Mouse (Mus musculus): ENCODE results near the gene Cdh9.

- TF ChIP-seq MAX (IDR thresholded peaks at IDR 0.05; ENCODE audit: low read depth) (no peak), POLR2A (IDR thresholded peaks at IDR 0.05; ENCODE audit: insufficient read length, low read depth) (no peak), TCF12 (IDR thresholded peaks at IDR 0.05; ENCODE audit: insufficient read depth, poor library complexity, severe bottlenecking) (no peak), MYOD1 (IDR thresholded peaks at IDR 0.05; ENCODE audit: control insufficient read depth in 1 of 3, insufficient read length in 2 of 3, low read depth in 2 of 3) (no peak), POLR2AphosphoS2 (IDR thresholded peaks at IDR 0.05; ENCODE audit: insufficient read length, low read depth) (no peak), SRF (IDR thresholded peaks at IDR 0.05; ENCODE audit: control insufficient read depth, insufficient read length, low read depth) (no peak), REST (IDR thresholded peaks at IDR 0.05; ENCODE audit: insufficient read depth, insufficient read length) (no peak)
Observed at GRCm38 (mm10) chr15:16728470-16729011, at the start of gene Cdh9.

All from myocyte (in vitro differentiated cells).